Mouse (Mus musculus) E14TG2a.4 (cell line): Measurements from ENCODE around the gene Pigo.
A peak's percentile ranks its signal among the peaks of the same experiment; 100 is the strongest.

Experiments used
- CTCF ChIP-seq: conservative IDR thresholded peaks from 2 replicates; pipeline ENCODE4 v1.5.1; 2014; ENCODE audit warnings: low read length
- NANOG ChIP-seq: IDR thresholded peaks from 2 replicates; pipeline ENCODE4 v1.6.1; 2014; ENCODE audit warnings: borderline replicate concordance, low read length, mixed read lengths
- POU5F1 ChIP-seq: IDR thresholded peaks from 2 replicates; pipeline ENCODE4 v1.6.1; 2014; ENCODE audit warnings: low read length, borderline replicate concordance

DNA sequence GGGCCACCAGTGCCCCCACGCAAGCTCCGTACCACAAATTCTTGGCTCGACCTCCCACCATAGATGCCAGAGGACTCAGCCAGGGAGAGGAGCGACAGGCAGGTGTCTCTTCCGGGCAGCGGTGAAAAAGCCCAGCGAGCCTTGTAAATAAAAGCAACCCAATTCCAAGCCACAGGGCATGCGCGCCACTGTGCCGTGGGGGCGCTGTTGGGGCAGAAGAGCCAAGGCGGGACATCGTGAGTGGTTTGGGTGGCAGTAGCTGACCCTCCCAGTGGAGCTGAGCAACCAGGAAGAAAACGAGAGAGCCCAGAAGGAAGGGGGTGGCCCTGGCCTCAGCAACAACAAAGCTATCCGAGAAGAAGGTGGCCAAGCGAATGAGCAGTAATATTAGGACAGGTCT is 4.7 kb downstream of the Pigo start:
- TF ChIP-seq CTCF = peak; percentile 11; the same call in 1 of the 2 replicates
- TF ChIP-seq NANOG = no peak
- no peak for TF ChIP-seq POU5F1
